Mouse (Mus musculus) lung, postnatal 14 days (tissue): ENCODE results near the gene Olfr522.

Source experiments
- DNase-seq: peaks from one replicate; pipeline ENCODE4 v3.0.0; 2021

The Olfr522 gene

GRCm38 (mm10) chr7:140164664-140165063, at the start of gene Olfr522:
Olfr522 (minus strand) TSS chr7:140164764.
- DNase-seq, result no peak

GRCm38 (mm10) chr7:140213841-140214240, 49.3 kb upstream of the Olfr522 start:
- no peak for DNase-seq

DNA sequence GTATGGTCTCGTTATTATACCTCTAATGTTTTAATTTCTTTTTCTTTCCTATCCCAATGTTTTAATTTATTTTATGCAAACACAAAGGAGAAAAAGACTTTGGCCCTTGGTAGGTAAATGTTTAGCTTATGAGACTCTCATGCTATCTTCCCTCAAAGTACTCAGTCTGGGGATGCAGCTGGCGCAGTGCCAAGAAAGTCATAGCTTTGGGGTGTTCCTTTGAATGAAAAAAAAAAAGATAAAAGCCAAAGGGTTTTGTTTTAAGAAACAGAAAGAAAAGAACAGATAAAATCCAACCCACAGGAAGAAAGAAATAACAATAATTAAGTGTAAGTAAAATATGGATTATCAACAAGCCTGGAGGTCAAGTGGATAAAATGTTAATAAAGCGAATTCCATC, 44.1 kb upstream of the Olfr522 start:
- DNase-seq, result no peak

GRCm38 (mm10) chr7:140208153-140208552, 43.6 kb upstream of the Olfr522 start:
- no peak for DNase-seq

GRCm38 (mm10) chr7:140206904-140207303, 42.3 kb upstream of the Olfr522 start:
- no peak for DNase-seq

GRCm38 (mm10) chr7:140205864-140206263, 41.3 kb upstream of the Olfr522 start, which contains the start of gene Olfr524:
Olfr524 (minus strand) TSS chr7:140205964.
- DNase-seq, result no peak

- DNase-seq, result no peak
Measured at GRCm38 (mm10) chr7:140201090-140201489, 36.5 kb upstream of the Olfr522 start.

GRCm38 (mm10) chr7:140196002-140196401, 31.4 kb upstream of the Olfr522 start:
- no peak for DNase-seq

- no peak for DNase-seq
Measured at GRCm38 (mm10) chr7:140194031-140194430, 29.5 kb upstream of the Olfr522 start.

DNA sequence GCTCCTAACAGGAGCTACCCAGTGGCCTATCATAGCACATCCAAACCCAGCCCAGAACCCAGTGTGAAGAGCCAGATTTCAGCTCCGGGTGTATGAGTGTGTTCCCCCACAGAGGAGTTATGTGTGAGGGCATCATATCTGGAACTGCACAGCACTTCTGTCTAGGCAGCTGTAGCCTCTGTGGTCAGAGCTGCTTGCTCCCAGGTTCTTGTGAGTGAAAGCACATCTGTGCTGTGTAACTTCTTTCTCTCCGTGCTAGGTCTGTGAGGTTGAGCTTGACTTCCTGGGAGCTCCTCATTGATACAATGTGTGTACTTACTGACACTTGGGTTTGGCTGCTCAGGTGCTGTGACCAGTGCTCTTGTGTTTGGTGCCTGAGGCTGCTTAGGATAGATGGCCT, 28.3 kb upstream of the Olfr522 start:
- DNase-seq, result no peak

DNA sequence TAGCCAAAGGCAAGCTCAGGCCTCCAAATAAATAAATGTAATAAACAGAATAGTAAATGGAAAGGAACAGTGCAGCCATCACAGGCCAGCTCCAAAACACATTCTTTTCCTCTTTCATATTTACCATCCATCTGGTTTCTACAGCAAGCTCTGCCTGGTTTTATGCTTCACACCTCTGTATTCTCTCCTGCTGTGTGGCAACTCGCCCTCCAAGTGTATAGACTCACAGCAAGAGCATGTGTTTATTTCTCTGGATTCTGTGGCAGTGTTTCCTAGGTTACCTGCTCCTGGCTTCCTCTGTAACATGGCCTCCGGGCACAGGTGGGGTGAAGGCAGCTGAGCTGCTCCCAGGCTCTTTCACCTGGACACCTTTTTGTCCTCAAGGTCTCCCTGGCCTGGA, 27.9 kb upstream of the Olfr522 start:
- no peak for DNase-seq

DNA sequence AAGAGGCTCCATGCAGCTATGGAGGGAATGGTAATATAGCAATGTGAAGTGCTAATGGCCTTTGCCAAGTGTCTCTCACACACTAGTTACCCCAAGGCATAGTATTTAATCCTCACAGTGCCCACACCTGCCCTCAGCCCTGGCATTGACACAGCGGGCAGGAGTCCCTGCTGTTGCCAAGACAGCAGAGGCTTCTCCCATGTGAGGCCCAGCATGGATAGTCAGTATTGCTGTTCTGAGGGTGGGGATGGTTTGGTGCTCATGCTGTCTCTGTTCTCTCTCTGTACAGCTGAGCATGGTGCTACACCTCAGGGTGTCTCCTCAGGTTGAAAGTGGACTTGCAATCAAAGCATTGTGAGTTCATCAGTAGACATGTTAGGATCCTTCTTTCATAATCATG, 25.9 kb upstream of the Olfr522 start:
- no peak for DNase-seq

DNA sequence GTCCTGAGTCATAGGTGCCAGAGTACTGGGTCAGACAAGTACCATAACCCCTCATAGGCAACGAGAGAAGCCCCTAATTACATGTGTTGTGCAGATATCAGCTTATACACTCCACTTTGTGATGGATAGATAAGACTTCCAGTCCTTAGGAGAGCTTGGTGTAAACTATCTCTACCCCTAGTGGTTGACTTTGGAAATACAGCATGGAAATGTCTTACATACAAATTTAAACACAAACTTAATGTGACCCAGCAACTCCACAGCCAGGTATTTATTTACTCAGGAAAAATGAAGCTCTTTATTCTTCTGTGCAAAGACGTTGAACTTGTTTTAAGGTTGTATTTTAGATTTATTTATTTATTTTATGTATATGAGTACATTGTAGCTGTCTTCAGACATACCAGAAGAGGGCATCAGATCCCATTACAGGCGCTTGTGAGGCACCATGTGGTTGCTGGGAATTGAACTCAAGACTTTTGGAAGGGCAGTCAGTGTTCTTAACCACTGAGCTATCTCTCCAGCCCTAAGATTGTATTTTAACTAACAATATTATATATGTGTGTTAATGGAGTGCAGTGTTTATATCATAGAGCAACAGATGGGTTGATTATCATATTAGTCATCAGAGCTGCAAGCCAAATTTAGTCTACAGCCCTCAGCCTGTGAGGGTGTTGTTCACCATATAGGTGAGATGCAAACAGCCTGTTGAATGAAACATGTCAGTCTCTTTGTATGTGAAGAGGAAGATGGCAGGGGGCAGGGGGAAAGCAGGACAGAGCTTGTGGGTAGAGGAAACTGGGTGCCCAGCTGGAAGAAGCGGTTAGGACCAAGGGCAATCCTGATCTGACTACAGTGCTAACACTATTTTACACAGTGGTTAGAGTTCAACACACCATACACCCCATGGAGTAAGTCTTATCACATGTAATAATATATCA, 24.1 kb upstream of the Olfr522 start:
- no peak for DNase-seq

- DNase-seq, result no peak
Measured at GRCm38 (mm10) chr7:140187721-140188390, 23.3 kb upstream of the Olfr522 start.

DNA sequence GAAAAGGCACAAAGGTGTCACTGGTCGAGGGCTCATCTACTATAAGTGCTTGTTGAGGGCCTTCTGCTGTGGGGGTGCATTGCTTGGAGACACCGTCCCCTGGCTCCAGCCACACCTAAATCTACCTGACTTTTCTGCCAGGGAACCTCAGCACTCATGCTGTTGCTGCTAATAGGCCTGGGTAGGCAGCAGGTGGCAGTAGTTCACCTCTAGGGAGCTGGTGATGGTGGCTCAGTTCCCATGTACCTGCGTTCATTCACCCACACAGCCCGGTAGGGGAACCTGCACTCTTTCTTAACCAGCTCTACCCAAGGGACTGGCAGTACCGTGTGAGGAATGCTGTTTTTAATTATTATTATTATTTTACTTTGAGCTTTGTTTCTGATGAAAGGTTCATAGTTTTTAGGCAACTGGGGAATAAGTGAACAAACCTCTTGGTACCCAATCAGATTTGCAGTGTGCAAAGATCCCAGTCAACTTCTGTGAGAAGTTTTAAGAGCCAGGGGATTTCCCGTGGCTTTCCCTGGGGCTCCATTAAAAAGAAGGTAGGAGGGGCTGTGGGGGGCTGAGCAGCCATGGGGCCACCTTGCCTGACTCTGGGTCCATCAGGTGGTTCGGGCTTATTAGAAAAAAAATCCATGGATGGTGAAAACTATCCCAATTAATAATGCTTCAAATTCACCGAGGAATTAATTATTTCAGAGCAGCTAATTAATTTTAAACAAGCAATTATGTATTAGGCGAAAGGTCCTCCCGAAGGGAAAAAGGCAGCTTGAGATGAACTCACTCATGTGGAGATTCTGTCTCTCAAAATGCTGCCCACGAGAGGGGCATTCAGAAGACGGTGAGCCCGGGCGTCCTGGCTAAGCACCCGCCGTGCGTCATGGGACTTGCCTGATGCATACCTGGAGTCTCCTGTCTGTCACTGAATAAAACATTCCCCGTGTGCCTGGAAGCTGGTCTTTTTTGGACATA, 22.4 kb upstream of the Olfr522 start:
- DNase-seq, result no peak

DNA sequence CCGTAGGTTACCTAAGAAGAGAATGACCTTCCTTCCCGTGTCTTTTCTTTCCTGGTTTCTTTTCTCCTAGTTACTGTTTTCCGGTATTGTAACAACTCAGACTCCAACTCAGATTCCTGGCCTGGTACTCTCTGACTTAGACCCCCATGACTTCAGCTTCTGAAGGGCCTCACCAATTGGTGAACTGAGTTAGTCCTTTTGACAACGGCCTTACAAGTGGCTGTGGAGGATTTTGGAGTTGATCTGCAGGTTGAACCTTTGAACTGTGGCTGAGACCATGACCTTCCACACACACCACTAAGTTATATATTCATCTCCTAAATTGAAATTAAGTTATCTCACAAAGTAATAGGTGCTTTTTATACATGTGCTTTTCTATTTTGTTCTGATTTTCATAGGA, 19.6 kb upstream of the Olfr522 start:
- DNase-seq, result no peak

DNA sequence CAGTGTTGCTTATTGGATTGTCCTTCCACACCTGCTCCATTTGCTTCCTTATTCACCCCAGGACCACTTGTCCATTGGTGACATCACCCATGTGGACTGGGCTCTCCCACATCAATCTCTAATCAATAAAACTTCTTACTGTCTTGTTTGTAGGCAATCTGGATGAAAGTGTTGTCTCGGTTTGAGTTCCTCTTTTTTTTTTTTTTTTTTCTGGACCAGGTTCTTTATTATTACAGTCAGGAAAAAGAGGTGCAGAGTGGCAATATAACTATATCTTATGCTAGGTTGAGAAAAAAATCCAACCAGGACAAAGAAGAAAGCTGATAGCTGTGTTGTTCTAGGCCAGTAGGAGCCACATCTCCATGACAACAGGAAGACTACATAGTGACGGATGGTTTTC, 16.1 kb upstream of the Olfr522 start:
- no peak for DNase-seq

- no peak for DNase-seq
Measured at GRCm38 (mm10) chr7:140179176-140179575, 14.6 kb upstream of the Olfr522 start.

GRCm38 (mm10) chr7:140172936-140173335, 8.4 kb upstream of the Olfr522 start, which contains the start of gene Olfr523:
Olfr523 (plus strand) TSS chr7:140173217.
- DNase-seq, result no peak

DNA sequence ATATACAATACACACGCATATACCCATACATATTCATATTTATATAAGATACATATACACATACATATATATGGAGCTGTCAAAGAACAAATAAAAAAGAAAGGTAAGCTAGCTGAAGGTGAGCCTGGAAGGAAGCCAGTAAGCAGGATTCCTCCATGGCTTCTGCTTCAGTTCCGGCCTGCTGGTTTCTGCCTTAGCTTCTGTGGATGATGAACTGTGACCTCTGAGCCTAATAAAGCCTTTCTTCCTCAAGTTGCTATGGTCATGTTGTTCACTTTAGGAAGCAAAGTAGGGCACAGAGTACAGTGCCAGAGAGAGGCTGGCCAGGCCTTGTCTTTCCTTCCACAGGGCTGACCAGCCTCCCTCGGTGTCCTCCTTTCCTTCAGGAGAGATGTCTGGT, 6.3 kb upstream of the Olfr522 start:
- no peak for DNase-seq

DNA sequence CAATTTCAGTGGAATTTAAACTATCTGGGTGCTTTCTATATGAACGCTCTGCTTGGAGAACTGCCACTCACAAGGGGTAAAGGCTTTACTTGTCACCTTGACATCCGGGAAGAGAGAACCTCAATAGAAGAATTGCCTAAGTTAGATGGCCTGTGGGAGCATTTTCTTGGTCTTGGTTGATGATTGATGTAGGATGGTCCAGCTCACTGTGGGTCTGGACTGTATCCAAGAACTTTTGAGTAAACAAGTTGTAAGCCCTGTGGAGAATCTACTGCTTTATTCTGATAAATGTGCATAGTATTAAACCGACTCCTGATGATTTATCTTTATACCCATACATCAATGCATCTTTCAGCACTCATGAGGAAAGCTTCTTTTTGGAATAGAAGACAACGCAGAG, 4.8 kb upstream of the Olfr522 start:
- no peak for DNase-seq

DNA sequence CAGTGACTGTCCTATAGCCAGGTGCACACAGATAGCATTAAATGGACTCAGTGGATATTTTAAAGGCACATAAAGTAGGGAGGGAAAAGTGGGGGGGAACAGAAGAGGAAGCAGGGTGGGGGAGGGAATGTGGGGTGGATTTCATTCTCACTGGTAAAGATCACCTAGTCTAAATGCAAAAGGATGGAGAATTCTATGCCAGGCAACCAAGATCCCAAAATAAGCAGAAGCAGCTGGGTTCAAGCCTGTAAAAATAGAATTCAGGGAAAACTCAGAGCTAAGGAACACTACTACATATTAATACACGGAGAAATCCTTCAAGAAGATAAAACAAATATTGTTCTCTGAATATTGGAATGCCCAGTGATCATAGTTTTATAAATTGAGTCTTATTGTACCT, 3.4 kb upstream of the Olfr522 start:
- no peak for DNase-seq

- no peak for DNase-seq
Measured at GRCm38 (mm10) chr7:140160363-140160762, 4.2 kb downstream of the Olfr522 start.
